Mouse (Mus musculus) embryo, embryonic 11.5 days (tissue): Measurements from ENCODE around the gene Tmem59.

Experiments
- DNase-seq: peaks from one replicate; pipeline ENCODE4 v3.0.0-alpha.2; 2012; ENCODE audit warnings: low read depth, low spot score

Gene Tmem59

DNA sequence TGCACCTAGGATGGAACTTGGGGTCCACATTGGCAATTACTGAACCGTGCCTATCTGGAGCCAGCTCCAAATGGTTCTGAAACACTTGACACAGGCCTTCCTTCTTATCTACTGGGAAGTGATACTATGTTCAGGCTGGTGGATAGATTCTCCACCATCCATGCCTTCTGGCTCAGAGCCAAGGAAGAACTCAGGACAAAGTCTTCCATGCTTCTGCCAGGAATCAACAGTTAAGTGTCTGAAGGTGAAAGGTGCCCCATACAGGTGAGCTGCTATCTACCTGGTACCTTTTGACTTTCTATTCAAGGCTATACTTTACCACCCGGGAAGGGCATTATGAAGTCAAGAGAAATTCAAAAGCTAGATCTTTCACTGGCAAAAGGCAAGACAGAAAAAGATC is 60.1 kb downstream of the Tmem59 start:
- no peak for DNase-seq

DNA sequence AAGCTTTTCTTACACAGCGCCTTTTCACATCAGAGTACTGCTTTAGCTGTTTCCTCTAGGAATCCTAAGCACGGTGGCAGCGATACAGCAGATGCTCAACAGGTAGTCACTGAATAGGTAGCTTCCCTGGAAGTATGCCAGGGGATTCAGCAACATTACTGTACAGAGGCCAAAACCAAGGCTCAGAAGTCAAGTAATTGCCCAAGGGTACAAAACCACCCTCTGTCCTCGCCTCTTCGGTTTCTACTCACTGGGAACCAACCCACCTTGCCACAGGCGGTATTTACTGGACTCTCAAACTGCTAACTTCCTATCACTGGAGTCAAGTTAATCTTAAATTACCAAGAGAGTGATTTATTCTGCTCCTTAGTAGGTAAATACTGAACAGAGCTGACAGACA is 62.0 kb downstream of the Tmem59 start:
- no peak for DNase-seq

DNA sequence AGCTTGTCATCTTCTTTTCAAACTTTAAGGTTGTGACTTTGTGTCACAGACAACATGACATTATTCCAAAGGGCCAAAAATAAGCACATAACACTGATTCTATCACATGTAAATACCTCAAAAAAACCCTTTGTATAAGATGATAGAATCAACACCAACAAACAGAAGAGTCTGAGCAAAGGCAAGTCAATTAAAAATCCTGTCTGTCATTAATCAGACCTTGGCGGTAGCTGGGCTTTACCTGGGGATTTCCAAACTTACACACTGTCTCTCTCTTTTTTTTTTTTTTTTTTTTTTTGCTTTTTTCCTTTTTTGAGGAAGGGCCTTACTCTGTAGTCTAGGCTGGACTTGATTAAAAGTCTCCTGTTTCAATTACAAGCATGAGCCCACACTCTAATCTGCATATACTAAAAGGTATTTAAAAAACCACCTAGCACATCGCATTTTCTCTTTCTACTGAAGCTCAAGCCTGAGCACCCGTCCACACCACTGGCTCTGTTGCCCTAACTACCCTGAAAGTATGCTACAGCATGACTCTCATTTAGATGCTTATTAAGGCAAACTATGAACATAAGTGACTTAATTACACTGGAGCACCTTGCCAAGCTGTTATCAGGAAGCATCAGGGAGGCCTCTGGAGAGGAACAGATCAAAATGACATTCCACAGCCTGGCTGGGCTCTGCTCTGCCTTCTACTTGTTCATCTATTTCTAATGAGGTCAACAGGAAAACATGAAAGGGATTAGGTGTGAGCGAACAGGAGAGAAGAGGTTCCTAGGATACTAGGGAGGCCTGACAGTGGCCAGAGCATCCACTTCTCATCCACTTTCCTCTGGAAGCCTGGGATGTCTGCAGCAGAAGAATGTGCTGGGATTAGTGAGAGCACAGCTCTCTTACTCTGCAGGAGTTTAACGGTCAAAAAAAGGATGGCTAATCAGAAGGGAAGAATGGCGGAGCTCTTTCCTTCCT is 65.5 kb downstream of the Tmem59 start:
- DNase-seq: no peak

DNA sequence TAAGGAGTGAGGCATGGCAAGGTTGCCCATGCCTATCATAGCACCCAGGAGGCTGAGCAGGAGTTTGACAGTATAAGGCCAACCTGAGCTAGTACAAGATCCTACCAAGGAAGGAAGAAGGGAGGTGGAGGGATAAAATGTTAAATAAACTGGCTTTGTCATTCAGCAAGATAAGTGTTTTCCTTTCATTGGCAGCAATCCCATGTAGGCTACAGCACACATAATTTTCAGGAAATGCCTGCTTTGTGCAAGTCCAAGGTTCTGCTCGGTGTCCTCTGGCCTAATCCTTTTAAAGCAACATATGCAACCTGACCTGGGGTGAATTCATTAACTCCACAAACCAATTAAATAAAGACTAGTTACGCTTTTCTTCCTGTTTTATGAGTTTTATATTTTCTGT is 67.2 kb downstream of the Tmem59 start:
- no peak for DNase-seq

DNA sequence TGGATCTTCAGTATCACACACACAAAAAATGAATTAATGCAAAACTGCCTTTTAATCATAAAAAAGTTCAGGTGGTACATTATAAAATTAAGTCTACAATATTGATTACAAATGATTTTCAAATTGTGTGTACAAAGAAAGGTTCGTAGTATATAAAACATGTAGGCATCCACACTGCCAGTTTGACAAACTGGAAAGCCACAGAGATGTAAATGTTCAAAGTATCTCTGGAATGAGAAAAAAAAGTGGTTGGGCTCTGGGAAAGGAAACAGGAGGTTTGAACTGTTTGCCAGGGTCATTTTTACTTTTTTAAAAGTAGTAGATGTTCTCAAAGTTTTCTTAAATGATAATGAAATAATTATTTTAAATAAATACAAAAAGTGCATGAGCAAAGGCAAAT is 67.8 kb downstream of the Tmem59 start:
- DNase-seq: no peak

DNA sequence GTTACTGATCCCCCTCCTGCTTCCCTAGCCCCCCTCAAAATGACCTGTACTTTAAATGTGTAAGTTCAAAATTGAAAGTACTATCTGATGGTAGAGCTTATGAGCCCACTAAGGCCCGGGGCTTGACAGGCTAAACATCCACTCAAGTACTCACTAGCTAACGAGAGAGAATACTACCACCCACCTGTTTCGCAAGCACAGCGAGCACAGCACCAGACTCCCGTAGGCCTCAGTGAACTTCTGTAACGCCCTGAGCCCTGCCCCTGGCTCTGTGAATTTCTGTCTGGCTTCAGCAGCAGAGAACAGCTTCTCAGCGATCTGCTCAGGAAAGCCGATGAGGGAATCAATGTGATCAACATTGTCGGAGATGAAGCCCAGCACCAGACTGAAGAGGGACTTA is 68.9 kb downstream of the Tmem59 start:
- no peak for DNase-seq

DNA sequence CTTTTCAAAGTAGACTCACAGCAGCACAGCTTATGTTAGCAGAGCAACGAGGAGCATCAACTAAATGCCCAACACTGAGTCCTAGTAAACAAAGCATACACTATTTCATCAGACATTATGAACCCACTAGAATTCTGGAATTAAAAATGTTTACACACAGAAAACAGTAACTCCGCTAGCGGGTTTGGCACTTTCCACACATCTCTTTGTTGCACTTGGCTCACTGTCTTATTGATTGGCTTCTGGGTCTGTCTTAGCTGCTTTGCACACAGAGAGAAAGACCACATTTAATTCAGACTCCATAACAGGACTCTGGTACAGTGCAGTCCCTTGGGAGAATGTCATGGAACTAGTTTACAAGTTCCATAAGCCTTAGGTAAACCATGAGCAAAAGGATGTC is 69.9 kb downstream of the Tmem59 start:
- no peak for DNase-seq

DNA sequence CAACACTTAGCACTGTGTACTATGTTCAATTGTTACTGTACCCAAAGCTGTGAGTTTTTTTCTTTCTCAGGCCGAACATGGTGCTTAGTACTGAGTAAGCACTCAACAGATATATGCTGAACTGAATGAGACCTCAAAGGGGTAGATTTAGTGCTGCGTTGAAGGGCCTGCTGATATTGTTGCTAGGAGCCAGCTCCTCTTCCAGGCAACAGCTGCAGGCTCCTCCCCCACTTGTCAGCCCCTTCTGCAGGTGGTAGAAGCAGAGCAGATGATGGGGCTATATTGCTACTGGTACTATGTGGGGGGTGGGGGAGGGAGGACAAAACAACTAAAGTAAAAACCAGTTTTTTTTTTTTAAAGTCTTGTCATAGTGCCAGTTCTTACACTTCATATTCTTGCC is 71.3 kb downstream of the Tmem59 start:
- DNase-seq: no peak

DNA sequence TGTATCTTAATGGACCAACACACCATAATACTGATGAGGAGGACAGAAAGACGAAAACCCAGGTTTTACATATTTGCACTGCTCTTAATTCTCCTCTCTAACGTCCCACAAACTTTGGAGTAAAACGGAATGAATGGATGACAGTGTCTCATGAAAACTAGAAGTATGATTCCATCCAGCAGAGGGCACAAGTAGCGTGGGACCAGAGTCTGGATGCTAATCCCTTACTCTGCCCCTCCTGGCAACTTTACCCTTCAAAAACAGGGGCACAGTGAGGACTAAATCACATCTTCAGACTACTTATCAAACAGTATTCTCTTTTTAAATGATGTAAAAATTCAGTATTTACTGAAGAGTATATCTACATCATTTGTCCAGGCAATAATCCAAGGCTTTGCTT is 72.3 kb downstream of the Tmem59 start:
- DNase-seq: peak; percentile 29
